Mouse (Mus musculus) effector memory CD4-positive, alpha-beta T cell, adult 7 months (primary cell): ENCODE data around the gene Lcn11. TPM values are rescaled to one million over a fixed set of nuclear protein-coding genes. Genes with fewer than 3 reads are reported as not detected.

Source experiments
- polyA plus RNA-seq: library from polyadenylated mRNA; unstranded; fragments of 100-300 nt; shearing (Covaris generic); gene quantifications from one replicate; pipeline ENCODE4 v1.2.1, GENCODE M21; 2017

Lcn11 gene
- polyA plus RNA-seq, result not detected

GRCm38 (mm10) chr2:25776717-25777116 is at the start of gene Lcn11:
Gene Lcn11 (plus strand): TSS chr2:25777017.

GRCm38 (mm10) chr2:25736709-25737108 is 40.1 kb upstream of the Lcn11 start, which contains the start of gene Obp2b:
Gene Obp2b (plus strand): TSS chr2:25737009.

GRCm38 (mm10) chr2:25765269-25765668 is 11.5 kb upstream of the Lcn11 start, which contains the start of gene Lcn3:
Gene Lcn3 (plus strand): TSS chr2:25765569.

GRCm38 (mm10) chr2:25781957-25782356 is 5.1 kb downstream of the Lcn11 start, which contains the start of gene Gm13539:
Gene Gm13539 (plus strand): TSS chr2:25782257.

GRCm38 (mm10) chr2:25815748-25816147 is 38.9 kb downstream of the Lcn11 start, which contains the start of gene Glt6d1:
Gene Glt6d1 (minus strand): TSS chr2:25815848.

GRCm38 (mm10) chr2:25822806-25823205 is 46.0 kb downstream of the Lcn11 start, which contains the start of gene Lcn9:
Gene Lcn9 (plus strand): TSS chr2:25823153.

Other genes starting within 250 kb of the Lcn11 start
- 81.5 TPM for gene Traf2, start 230.1 kb upstream of the Lcn11 start, polyA plus RNA-seq
- 237 TPM for gene Edf1, start 219.2 kb upstream of the Lcn11 start, polyA plus RNA-seq
- 1.4 TPM for gene Mamdc4, start 202.2 kb upstream of the Lcn11 start, polyA plus RNA-seq
- 49.8 TPM for gene Phpt1, start 201.8 kb upstream of the Lcn11 start, polyA plus RNA-seq
- 1.1 TPM for gene Ajm1, start 195.3 kb upstream of the Lcn11 start, polyA plus RNA-seq
- gene Rabl6, start 168.5 kb upstream of the Lcn11 start, polyA plus RNA-seq, result 33.1 TPM
- gene Ccdc183, start 159.3 kb upstream of the Lcn11 start, polyA plus RNA-seq, result 0.22 TPM
- gene Tmem141, start 155.0 kb upstream of the Lcn11 start, polyA plus RNA-seq, result 4.9 TPM
- gene Fcna, start 149.0 kb upstream of the Lcn11 start, polyA plus RNA-seq, result not detected
- not detected for gene Lcn8, start 123.9 kb upstream of the Lcn11 start, polyA plus RNA-seq
- gene Lcn5, start 119.1 kb upstream of the Lcn11 start, polyA plus RNA-seq, result not detected
- gene Lcn6, start 100.2 kb upstream of the Lcn11 start, polyA plus RNA-seq, result not detected
- gene Lcn10, start 94.3 kb upstream of the Lcn11 start, polyA plus RNA-seq, result 0.46 TPM
- gene Obp2a, start 77.0 kb upstream of the Lcn11 start, polyA plus RNA-seq, result not detected
- 23.6 TPM for gene Bmyc, start 70.3 kb upstream of the Lcn11 start, polyA plus RNA-seq
- not detected for gene Obp2b, start 40.0 kb upstream of the Lcn11 start, polyA plus RNA-seq
- gene Lcn3, start 11.4 kb upstream of the Lcn11 start, polyA plus RNA-seq, result not detected
- not detected for gene Gm13539, start 5.2 kb downstream of the Lcn11 start, polyA plus RNA-seq
- 0.73 TPM for gene Glt6d1, start 38.8 kb downstream of the Lcn11 start, polyA plus RNA-seq
- not detected for gene Lcn9, start 46.1 kb downstream of the Lcn11 start, polyA plus RNA-seq
- not detected for gene Sohlh1, start 70.2 kb downstream of the Lcn11 start, polyA plus RNA-seq
- 0.15 TPM for gene Kcnt1, start 86.7 kb downstream of the Lcn11 start, polyA plus RNA-seq
- 16.7 TPM for gene Camsap1, start 206.3 kb downstream of the Lcn11 start, polyA plus RNA-seq
- 56.5 TPM for gene Ubac1, start 244.7 kb downstream of the Lcn11 start, polyA plus RNA-seq